Mouse (Mus musculus) adipocyte (in vitro differentiated cells): ENCODE measurements around the gene Abhd14a.

Experiments
- DNase-seq: peaks from one replicate; pipeline ENCODE4 v3.0.0-alpha.2; 2016; ENCODE audit warnings: low spot score

Gene Abhd14a

GRCm38 (mm10) chr9:106469317-106469716 is 21.8 kb upstream of the Abhd14a start:
- DNase-seq = no peak

- no peak for DNase-seq
These were observed 20.3 kb upstream of the Abhd14a start for GRCm38 (mm10) chr9:106467746-106468145.

GRCm38 (mm10) chr9:106466721-106467120 is 19.2 kb upstream of the Abhd14a start:
- DNase-seq = no peak

GRCm38 (mm10) chr9:106465571-106466200 is 18.2 kb upstream of the Abhd14a start, which contains the start of gene Gpr62:
Gene Gpr62, minus strand, starts transcription at chr9:106465938.
- no peak for DNase-seq

- no peak for DNase-seq
These were observed 17.5 kb upstream of the Abhd14a start for GRCm38 (mm10) chr9:106464751-106465541.

GRCm38 (mm10) chr9:106463122-106464063 is 15.9 kb upstream of the Abhd14a start:
- no peak for DNase-seq

- DNase-seq = no peak
These were observed 14.9 kb upstream of the Abhd14a start for GRCm38 (mm10) chr9:106462430-106462800.

- no peak for DNase-seq
These were observed 14.4 kb upstream of the Abhd14a start for GRCm38 (mm10) chr9:106461641-106462429.

GRCm38 (mm10) chr9:106461026-106461415 is 13.5 kb upstream of the Abhd14a start:
- DNase-seq = no peak

GRCm38 (mm10) chr9:106460401-106461025 is 13.0 kb upstream of the Abhd14a start:
- no peak for DNase-seq

GRCm38 (mm10) chr9:106459946-106460345 is 12.5 kb upstream of the Abhd14a start:
- DNase-seq = no peak

GRCm38 (mm10) chr9:106457920-106458319 is 10.4 kb upstream of the Abhd14a start:
- DNase-seq = no peak

GRCm38 (mm10) chr9:106457163-106457559 is 9.7 kb upstream of the Abhd14a start:
- DNase-seq = no peak

GRCm38 (mm10) chr9:106456325-106457162 is 9.1 kb upstream of the Abhd14a start:
- no peak for DNase-seq

- no peak for DNase-seq
These were observed 7.6 kb upstream of the Abhd14a start for GRCm38 (mm10) chr9:106454888-106455681.

GRCm38 (mm10) chr9:106454071-106454761 is 6.7 kb upstream of the Abhd14a start:
- no peak for DNase-seq

- peak; percentile 55 for DNase-seq
These were observed 6.0 kb upstream of the Abhd14a start, which contains the start of gene Pcbp4 for GRCm38 (mm10) chr9:106453271-106454070. Gene Pcbp4, plus strand, starts transcription at chr9:106453291.

GRCm38 (mm10) chr9:106452821-106453220 is 5.3 kb upstream of the Abhd14a start:
- DNase-seq = no peak
